Mouse (Mus musculus): ENCODE results near the gene AI661453.
A peak's percentile ranks its signal among the peaks of the same experiment; 100 is the strongest.
"Not testable (repeated sequence)": the region's sequence is repeated elsewhere in the genome, so short reads cannot be mapped to it uniquely, and the experiment has no call there.

Gene AI661453

GRCm38 (mm10) chr17:47501531-47501930 lies 65.1 kb downstream of the AI661453 start:
- DNase-seq (ENCODE audit: low read depth in 2 of 2, low spot score in 2 of 2): no peak

GRCm38 (mm10) chr17:47501946-47502706 lies 65.7 kb downstream of the AI661453 start, which contains the start of gene Taf8:
Gene Taf8 (minus strand): TSS chr17:47502292.
- peak; percentile 81 to 90 for DNase-seq (ENCODE audit: low read depth in 2 of 2, low spot score in 2 of 2)

- DNase-seq (ENCODE audit: low read depth in 2 of 2, low spot score in 2 of 2): not testable (repeated sequence)
Observed at GRCm38 (mm10) chr17:47502707-47503045, 66.3 kb downstream of the AI661453 start.

- no peak for DNase-seq (ENCODE audit: low read depth in 2 of 2, low spot score in 2 of 2)
Observed at GRCm38 (mm10) chr17:47503689-47504088, 67.3 kb downstream of the AI661453 start.

- DNase-seq (ENCODE audit: low read depth in 2 of 2, low spot score in 2 of 2): no peak
Observed at GRCm38 (mm10) chr17:47504228-47504627, 67.8 kb downstream of the AI661453 start.

- peak; percentile 56 to 65 for DNase-seq (ENCODE audit: low read depth in 2 of 2, low spot score in 2 of 2)
Observed at GRCm38 (mm10) chr17:47504941-47505346, 68.5 kb downstream of the AI661453 start, which contains the start of gene Ccnd3. Gene Ccnd3 (plus strand): TSS chr17:47505051.

- DNase-seq (ENCODE audit: low read depth in 2 of 2, low spot score in 2 of 2): no peak
Observed at GRCm38 (mm10) chr17:47505566-47505965, 69.2 kb downstream of the AI661453 start.

- no peak for DNase-seq (ENCODE audit: low read depth in 2 of 2, low spot score in 2 of 2)
Observed at GRCm38 (mm10) chr17:47506042-47506441, 69.6 kb downstream of the AI661453 start.

GRCm38 (mm10) chr17:47506697-47507096 lies 70.3 kb downstream of the AI661453 start:
- DNase-seq (ENCODE audit: low read depth in 2 of 2, low spot score in 2 of 2): no peak

GRCm38 (mm10) chr17:47507523-47507922 lies 71.1 kb downstream of the AI661453 start:
- no peak for DNase-seq (ENCODE audit: low read depth in 2 of 2, low spot score in 2 of 2)

- peak; percentile 91 to 96 for DNase-seq (ENCODE audit: low read depth in 2 of 2, low spot score in 2 of 2)
Observed at GRCm38 (mm10) chr17:47508012-47508608, 71.7 kb downstream of the AI661453 start.

GRCm38 (mm10) chr17:47509031-47509705 lies 72.8 kb downstream of the AI661453 start:
- DNase-seq (ENCODE audit: low read depth in 2 of 2, low spot score in 2 of 2): no peak

- DNase-seq (ENCODE audit: low read depth in 2 of 2, low spot score in 2 of 2): peak; percentile 99
Observed at GRCm38 (mm10) chr17:47511111-47512020, 75.0 kb downstream of the AI661453 start.

- DNase-seq (ENCODE audit: low read depth in 2 of 2, low spot score in 2 of 2): no peak
Observed at GRCm38 (mm10) chr17:47512956-47513775, 76.8 kb downstream of the AI661453 start.

- DNase-seq (ENCODE audit: low read depth in 2 of 2, low spot score in 2 of 2): no peak
Observed at GRCm38 (mm10) chr17:47515180-47515844, 78.9 kb downstream of the AI661453 start.

GRCm38 (mm10) chr17:47516232-47516631 lies 79.8 kb downstream of the AI661453 start:
- no peak for DNase-seq (ENCODE audit: low read depth in 2 of 2, low spot score in 2 of 2)

GRCm38 (mm10) chr17:47518205-47518604 lies 81.8 kb downstream of the AI661453 start:
- DNase-seq (ENCODE audit: low read depth in 2 of 2, low spot score in 2 of 2): no peak

All from CD8-positive naive resting alpha-beta T cell, adult 2 months (primary cell).